Mouse (Mus musculus): Measurements from ENCODE around the gene Bex3. TPM values are rescaled to one million over a fixed set of nuclear protein-coding genes. Genes with fewer than 3 reads are reported as not detected.
A peak's percentile ranks its signal among the peaks of the same experiment; 100 is the strongest.
"Not testable (repeated sequence)": the region's sequence is repeated elsewhere in the genome, so short reads cannot be mapped to it uniquely, and the experiment has no call there.

Bex3 gene
- 499 and 525 TPM in 2 replicates for polyA plus RNA-seq (2014; fragmentation: Nextera tagmentation; extraction: Ambion mirVana)

DNA sequence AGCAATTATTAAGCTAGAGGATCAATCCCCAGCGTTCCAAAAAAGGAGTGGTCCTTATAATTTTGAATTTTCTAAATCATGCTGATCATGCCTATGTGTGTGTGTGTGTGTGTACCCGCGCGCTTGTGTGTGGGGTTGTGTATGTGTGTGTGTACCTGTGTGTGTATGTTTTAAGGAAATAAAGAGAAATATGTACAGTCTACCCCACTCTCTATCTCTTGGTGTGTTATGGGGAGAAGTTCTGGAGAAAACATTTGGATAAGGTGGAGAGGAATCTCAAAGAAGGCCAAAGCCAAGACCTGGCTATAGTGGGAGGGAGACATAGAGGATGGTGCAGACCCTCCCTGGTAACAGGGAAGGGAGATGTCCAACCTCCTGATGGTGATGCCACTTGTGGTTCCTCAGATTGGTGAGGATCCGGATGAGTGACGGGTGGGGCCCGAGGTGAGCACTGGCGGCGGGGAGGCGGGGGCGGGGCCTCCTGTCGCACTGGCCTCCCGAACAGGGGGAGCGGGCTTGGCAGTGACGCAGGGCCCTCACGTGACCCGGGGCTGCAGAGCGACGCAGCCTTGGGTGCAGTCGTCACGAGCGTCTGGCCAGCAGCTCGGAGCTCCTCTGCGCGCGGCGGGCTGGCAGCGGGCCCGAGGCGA is at the start of gene Bex3:
Gene Bex3 (plus strand): TSS at position 511 of the 650 bp plus-strand sequence.
- not testable (repeated sequence) for H3K27me3 ChIP-seq (ENCODE audit: control insufficient read depth, insufficient read depth, low read length); H3K9me3 ChIP-seq (ENCODE audit: control insufficient read depth, low read length); H3K4me1 ChIP-seq (ENCODE audit: control insufficient read depth in 2 of 2, insufficient read depth in 2 of 2, low read length in 2 of 2)
- Histone ChIP-seq H3K9ac (ENCODE audit: low read length) (peak within 1 kb of the TSS; percentile 77), H3K4me2 (ENCODE audit: low read length) (peak within 1 kb of the TSS; percentile 59), H3K4me3 (ENCODE audit: control insufficient read depth in 1 of 2, insufficient read depth in 1 of 2, low read depth in 1 of 2, low read length in 2 of 2) (peak within 1 kb of the TSS; percentile 39 to 42), H3K27ac (replicated peaks in 1 of 2; ENCODE audit: control insufficient read depth in 1 of 2, insufficient read depth in 1 of 2, low read depth in 2 of 2, low read length in 2 of 2) (peak within 1 kb of the TSS; percentile 27 to 59; a peak in 2 of 4 replicates), H3K36me3 (ENCODE audit: control insufficient read depth, insufficient read depth, low read length) (peaks cover 15% of the 10 kb centered on the region; the same call in 1 of the 2 replicates)
- WGBS = 42% methylated on average over 6 of the region's 30 CpGs
- ATAC-seq (ENCODE audit: insufficient number of reproducible peaks, insufficient read depth, low FRiP score, low read depth) = peak; percentile 90

DNA sequence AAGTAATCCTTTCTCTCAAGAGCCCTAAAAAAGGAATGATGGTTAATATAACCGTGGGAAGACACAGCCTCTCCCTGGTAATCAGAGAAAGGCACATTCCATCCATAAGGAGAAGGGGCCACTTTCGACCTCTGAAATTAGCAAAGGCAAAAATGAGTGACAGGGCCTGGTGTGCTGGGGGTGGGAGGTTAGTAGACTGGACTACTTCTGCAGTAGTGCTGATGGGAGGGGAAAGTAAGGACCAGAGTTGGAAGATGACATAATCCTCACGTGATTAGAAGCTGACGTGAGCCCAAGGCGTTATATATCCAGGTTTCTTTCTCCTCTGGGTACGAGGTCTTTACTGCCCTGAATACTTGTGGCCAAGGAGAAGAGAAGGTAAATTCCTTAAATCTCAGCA is 46.3 kb upstream of the Bex3 start:
- Histone ChIP-seq H3K9me3 (ENCODE audit: control insufficient read depth, low read length) (no peaks in the 10 kb centered on the region), H3K4me2 (ENCODE audit: low read length) (0 out of 2 replicates have a peak overlapping the region, but pooled peaks have one; percentile 11), H3K4me1 (ENCODE audit: control insufficient read depth in 2 of 2, insufficient read depth in 2 of 2, low read length in 2 of 2) (0 out of 4 replicates have a peak, but pooled peaks cover 0 to 4% of the 10 kb centered on the region in 2 experiments), H3K36me3 (ENCODE audit: control insufficient read depth, insufficient read depth, low read length) (no peaks in the 10 kb centered on the region), H3K9ac (ENCODE audit: low read length) (no peak overlapping the region), H3K4me3 (ENCODE audit: control insufficient read depth in 1 of 2, insufficient read depth in 1 of 2, low read depth in 1 of 2, low read length in 2 of 2) (no peak overlapping the region), H3K27ac (replicated peaks in 1 of 2; ENCODE audit: control insufficient read depth in 1 of 2, insufficient read depth in 1 of 2, low read depth in 2 of 2, low read length in 2 of 2) (peak overlapping the region; percentile 1 to 50; a peak in 3 of 4 replicates), H3K27me3 (ENCODE audit: control insufficient read depth, insufficient read depth, low read length) (no peaks in the 10 kb centered on the region)
- no peak; the same call in 1 of the 2 replicates for ATAC-seq (ENCODE audit: insufficient number of reproducible peaks, insufficient read depth, low FRiP score, low read depth)
- WGBS = 34% methylated on average over 6 of the region's 6 CpGs

DNA sequence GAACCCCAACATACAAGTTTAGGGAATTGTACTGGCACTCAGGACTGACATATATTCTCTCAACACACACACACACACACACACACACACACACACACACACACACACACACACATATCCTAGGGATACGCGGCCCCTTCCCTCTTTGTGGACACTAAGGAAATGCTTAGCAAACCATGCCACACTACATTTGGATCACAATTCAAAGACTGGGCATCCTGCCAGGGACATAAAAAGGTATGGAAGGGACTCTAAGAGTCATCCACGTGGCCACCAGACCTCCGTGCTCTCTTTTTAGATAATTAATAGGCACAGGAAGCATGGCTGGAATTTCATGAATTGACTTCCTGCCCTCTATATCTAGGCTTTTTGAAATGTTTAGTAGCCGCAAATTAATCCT is 42.3 kb upstream of the Bex3 start:
- no peak overlapping the region for H3K4me2 ChIP-seq (ENCODE audit: low read length)
- 34% methylated on average over 5 of the region's 5 CpGs for WGBS
- no peak for ATAC-seq (ENCODE audit: insufficient number of reproducible peaks, insufficient read depth, low FRiP score, low read depth)

DNA sequence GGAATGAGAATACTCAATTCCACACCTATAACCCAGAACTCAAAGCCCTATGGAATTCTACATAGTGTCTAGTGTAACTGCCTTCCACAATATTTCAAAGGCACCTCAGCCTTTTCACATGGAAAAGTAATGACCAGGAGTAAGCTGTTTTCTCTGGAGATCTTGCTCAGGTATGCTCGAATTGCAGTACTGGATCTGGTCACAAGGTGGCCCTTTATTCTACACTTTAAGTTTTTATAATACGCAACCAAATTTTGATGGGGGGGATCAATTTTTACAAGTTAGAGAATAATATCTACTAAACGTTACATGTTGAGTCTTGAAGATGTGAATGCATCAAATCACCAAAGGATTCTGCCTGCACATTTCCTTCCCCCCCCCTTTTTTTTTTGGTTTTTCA is 31.9 kb upstream of the Bex3 start:
- Histone ChIP-seq H3K9ac (ENCODE audit: low read length) (no peak overlapping the region), H3K36me3 (ENCODE audit: control insufficient read depth, insufficient read depth, low read length) (no peaks in the 10 kb centered on the region), H3K27ac (replicated peaks in 1 of 2; ENCODE audit: control insufficient read depth in 1 of 2, insufficient read depth in 1 of 2, low read depth in 2 of 2, low read length in 2 of 2) (no peak overlapping the region), H3K9me3 (ENCODE audit: control insufficient read depth, low read length) (no peaks in the 10 kb centered on the region), H3K4me3 (ENCODE audit: control insufficient read depth in 1 of 2, insufficient read depth in 1 of 2, low read depth in 1 of 2, low read length in 2 of 2) (no peak overlapping the region), H3K27me3 (ENCODE audit: control insufficient read depth, insufficient read depth, low read length) (no peaks in the 10 kb centered on the region), H3K4me1 (ENCODE audit: control insufficient read depth in 2 of 2, insufficient read depth in 2 of 2, low read length in 2 of 2) (no peaks in the 10 kb centered on the region), H3K4me2 (ENCODE audit: low read length) (no peak overlapping the region)
- ATAC-seq (ENCODE audit: insufficient number of reproducible peaks, insufficient read depth, low FRiP score, low read depth) = no peak
- WGBS = 47% methylated on average over 3 of the region's 3 CpGs

More for the DNA sequence above, 42.3 kb upstream of the Bex3 start:
- Histone ChIP-seq H3K9ac (ENCODE audit: low read length) (no peak overlapping the region), H3K4me3 (ENCODE audit: control insufficient read depth in 1 of 2, insufficient read depth in 1 of 2, low read depth in 1 of 2, low read length in 2 of 2) (no peak overlapping the region), H3K27me3 (ENCODE audit: control insufficient read depth, insufficient read depth, low read length) (no peaks in the 10 kb centered on the region), H3K36me3 (ENCODE audit: control insufficient read depth, insufficient read depth, low read length) (no peaks in the 10 kb centered on the region), H3K4me1 (ENCODE audit: control insufficient read depth in 2 of 2, insufficient read depth in 2 of 2, low read length in 2 of 2) (no peaks in the 10 kb centered on the region), H3K9me3 (ENCODE audit: control insufficient read depth, low read length) (no peaks in the 10 kb centered on the region), H3K27ac (replicated peaks in 1 of 2; ENCODE audit: control insufficient read depth in 1 of 2, insufficient read depth in 1 of 2, low read depth in 2 of 2, low read length in 2 of 2) (peak overlapping the region in 1 of 2 experiments; percentile 37; a peak in 2 of 4 replicates)

DNA sequence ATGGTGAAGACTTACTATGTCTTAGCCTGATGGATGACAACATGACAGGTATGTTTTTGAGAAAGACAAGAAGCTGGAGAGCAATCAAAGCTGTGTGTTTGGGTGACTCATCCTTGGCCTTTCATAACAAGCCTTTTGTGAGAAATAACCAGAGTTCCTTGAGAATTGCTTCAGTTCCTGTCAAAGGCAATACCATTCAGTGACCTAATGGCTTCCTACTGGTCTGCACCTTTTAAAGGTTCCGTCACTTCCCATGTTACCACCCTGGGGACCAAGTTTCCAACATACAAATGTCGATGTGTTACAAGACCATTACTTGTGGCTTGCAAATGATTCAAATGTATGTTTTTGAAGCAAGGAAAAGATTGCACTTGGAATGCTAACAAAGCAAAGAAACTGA is 26.9 kb upstream of the Bex3 start:
- Histone ChIP-seq H3K9ac (ENCODE audit: low read length) (no peak overlapping the region), H3K4me3 (ENCODE audit: control insufficient read depth in 1 of 2, insufficient read depth in 1 of 2, low read depth in 1 of 2, low read length in 2 of 2) (no peak overlapping the region), H3K9me3 (ENCODE audit: control insufficient read depth, low read length) (no peaks in the 10 kb centered on the region), H3K4me2 (ENCODE audit: low read length) (no peak overlapping the region), H3K36me3 (ENCODE audit: control insufficient read depth, insufficient read depth, low read length) (peaks cover 16% of the 10 kb centered on the region), H3K4me1 (ENCODE audit: control insufficient read depth in 2 of 2, insufficient read depth in 2 of 2, low read length in 2 of 2) (no peaks in the 10 kb centered on the region), H3K27ac (replicated peaks in 1 of 2; ENCODE audit: control insufficient read depth in 1 of 2, insufficient read depth in 1 of 2, low read depth in 2 of 2, low read length in 2 of 2) (no peak overlapping the region), H3K27me3 (ENCODE audit: control insufficient read depth, insufficient read depth, low read length) (no peaks in the 10 kb centered on the region)
- ATAC-seq (ENCODE audit: insufficient number of reproducible peaks, insufficient read depth, low FRiP score, low read depth) = no peak
- 64% methylated on average over 2 of the region's 2 CpGs for WGBS

DNA sequence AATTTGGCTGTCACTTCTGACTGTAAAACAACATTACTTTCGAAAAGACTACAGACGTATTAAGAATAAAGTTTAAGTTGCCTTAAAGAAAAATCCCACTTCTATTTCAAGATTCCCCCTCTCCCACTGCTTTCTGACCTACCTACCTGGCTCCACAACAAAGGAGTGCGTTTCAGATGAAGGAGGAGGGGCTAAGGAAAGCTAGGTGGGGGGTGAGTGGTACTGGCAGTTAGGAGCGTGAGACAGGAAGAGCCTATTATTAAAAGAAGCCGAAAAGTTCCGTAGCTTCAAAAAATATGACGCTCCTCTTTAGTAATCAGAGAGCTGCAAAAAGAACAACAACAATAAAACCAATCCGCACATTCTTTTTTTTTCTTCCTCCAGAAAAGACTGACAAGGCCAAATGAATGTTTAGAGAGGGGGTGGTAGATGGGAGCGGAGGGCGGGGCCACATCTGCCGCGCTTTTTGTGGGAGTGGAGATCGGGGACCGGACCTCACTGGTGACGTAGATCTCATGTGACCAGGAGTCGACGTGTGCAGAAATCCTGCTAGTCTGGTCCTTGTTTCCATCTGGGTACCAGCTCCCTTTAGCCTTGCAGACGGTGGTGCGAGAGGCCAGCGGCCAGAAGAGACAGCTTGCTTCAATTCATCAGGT is 25.4 kb upstream of the Bex3 start, which contains the start of gene Tceal9:
Gene Tceal9 (plus strand): TSS at position 506 of the 656 bp plus-strand sequence.
- Histone ChIP-seq H3K9me3 (ENCODE audit: control insufficient read depth, low read length) (no peaks in the 10 kb centered on the region), H3K36me3 (ENCODE audit: control insufficient read depth, insufficient read depth, low read length) (peaks cover 16% of the 10 kb centered on the region), H3K4me1 (ENCODE audit: control insufficient read depth in 2 of 2, insufficient read depth in 2 of 2, low read length in 2 of 2) (no peaks in the 10 kb centered on the region), H3K4me3 (ENCODE audit: control insufficient read depth in 1 of 2, insufficient read depth in 1 of 2, low read depth in 1 of 2, low read length in 2 of 2) (peak within 1 kb of the TSS; percentile 66 to 75), H3K4me2 (ENCODE audit: low read length) (peak within 1 kb of the TSS; percentile 60), H3K9ac (ENCODE audit: low read length) (peak within 1 kb of the TSS; percentile 89), H3K27ac (replicated peaks in 1 of 2; ENCODE audit: control insufficient read depth in 1 of 2, insufficient read depth in 1 of 2, low read depth in 2 of 2, low read length in 2 of 2) (peak within 1 kb of the TSS; percentile 87), H3K27me3 (ENCODE audit: control insufficient read depth, insufficient read depth, low read length) (no peaks in the 10 kb centered on the region)
- 20% methylated on average over 20 of the region's 20 CpGs for WGBS
- ATAC-seq (ENCODE audit: insufficient number of reproducible peaks, insufficient read depth, low FRiP score, low read depth) = peak; percentile 93

DNA sequence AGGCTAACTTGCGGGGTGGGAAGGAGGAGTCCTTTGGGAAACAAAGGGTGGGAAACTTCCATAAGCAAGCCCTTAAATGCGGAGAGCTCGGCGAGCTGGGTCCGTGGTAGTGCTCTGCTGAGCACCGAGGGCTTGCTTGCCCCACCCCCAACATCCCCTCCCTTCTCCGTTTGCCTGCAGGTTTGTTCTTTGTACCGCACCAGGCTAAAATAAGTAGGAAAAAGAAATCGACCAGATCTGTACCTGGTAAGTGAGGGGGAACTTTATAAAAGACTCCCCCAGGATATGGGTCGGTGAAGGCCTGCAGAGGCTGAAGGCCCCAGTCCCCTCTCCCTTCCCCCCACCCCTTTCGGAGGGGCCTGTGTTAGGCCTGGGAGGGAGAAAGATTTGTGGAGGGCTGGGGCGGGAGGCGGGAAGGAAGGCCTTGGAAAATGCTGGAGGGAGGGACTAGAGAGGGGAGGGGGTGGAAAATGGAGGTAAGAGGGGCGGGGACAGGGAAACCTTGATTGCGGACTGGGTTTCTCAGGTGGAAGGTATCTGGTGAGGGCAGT is 24.5 kb upstream of the Bex3 start:
- Histone ChIP-seq H3K4me2 (ENCODE audit: low read length) (peak overlapping the region; percentile 60), H3K4me3 (ENCODE audit: control insufficient read depth in 1 of 2, insufficient read depth in 1 of 2, low read depth in 1 of 2, low read length in 2 of 2) (peak overlapping the region; percentile 66 to 75), H3K9me3 (ENCODE audit: control insufficient read depth, low read length) (no peaks in the 10 kb centered on the region), H3K27me3 (ENCODE audit: control insufficient read depth, insufficient read depth, low read length) (no peaks in the 10 kb centered on the region), H3K27ac (replicated peaks in 1 of 2; ENCODE audit: control insufficient read depth in 1 of 2, insufficient read depth in 1 of 2, low read depth in 2 of 2, low read length in 2 of 2) (peak overlapping the region; percentile 87), H3K36me3 (ENCODE audit: control insufficient read depth, insufficient read depth, low read length) (peaks cover 16% of the 10 kb centered on the region), H3K9ac (ENCODE audit: low read length) (peak overlapping the region; percentile 89), H3K4me1 (ENCODE audit: control insufficient read depth in 2 of 2, insufficient read depth in 2 of 2, low read length in 2 of 2) (no peaks in the 10 kb centered on the region)
- 17% methylated on average over 15 of the region's 15 CpGs for WGBS
- peak; percentile 70 for ATAC-seq (ENCODE audit: insufficient number of reproducible peaks, insufficient read depth, low FRiP score, low read depth)
